Mouse (Mus musculus) T-helper 2 cell (primary cell): ENCODE results near the gene Gm20498.
"Not testable (repeated sequence)": the region's sequence is repeated elsewhere in the genome, so short reads cannot be mapped to it uniquely, and the experiment has no call there.

Source experiments
- in situ Hi-C: fragments of 300-600 bp; cut with MboI, MseI; formaldehyde crosslinking; loops from one replicate; pipeline ENCODE4 v1.15.1; 2025; ENCODE audit warnings: high pct_unique_total_duplicates

Gm20498 gene

DNA sequence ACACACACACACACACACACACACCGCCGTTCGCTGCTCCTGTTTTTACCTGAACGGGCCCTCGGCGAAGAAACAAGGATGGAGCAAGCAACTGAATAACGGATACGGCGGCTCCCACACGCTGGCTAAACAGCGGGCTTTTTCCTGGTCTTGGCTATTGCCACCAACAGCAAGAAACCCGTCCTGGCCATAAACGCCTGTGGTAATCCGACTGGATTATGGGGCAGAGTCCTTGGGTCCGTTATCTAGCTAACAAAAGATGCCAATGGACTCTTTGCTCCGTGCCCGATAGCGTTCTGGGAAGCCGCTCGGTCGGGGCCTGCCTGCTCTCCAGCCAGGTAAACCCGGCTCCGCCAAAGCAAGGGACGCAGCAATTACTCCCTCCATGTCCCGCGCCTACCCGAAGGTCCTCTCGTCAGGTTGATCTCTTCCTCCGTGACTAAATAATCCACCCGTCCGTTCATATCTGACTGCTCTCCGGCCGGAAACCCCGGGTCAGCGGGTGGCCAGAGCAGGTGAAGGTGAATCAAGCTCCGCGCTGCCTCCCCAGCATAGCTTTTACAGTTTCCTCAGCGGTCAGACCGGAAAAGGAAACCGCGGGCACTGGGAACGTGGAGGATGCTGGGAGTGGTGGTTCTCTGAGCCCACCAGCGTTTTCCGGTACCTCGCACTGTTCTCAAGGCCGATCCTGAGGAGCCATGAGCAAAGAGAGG, at the start of gene Gm20498, which contains the start of gene Synj2bp:
Gene Gm20498 (minus strand): TSS at position 590 of the 713 bp plus-strand sequence.
Gene Synj2bp (minus strand): TSS at position 596 of the 713 bp plus-strand sequence.
- in situ Hi-C loops: loop anchor here (5.0 kb wide), 1 partner anchor 60 kb away; no protein-coding TSS in a partner anchor

DNA sequence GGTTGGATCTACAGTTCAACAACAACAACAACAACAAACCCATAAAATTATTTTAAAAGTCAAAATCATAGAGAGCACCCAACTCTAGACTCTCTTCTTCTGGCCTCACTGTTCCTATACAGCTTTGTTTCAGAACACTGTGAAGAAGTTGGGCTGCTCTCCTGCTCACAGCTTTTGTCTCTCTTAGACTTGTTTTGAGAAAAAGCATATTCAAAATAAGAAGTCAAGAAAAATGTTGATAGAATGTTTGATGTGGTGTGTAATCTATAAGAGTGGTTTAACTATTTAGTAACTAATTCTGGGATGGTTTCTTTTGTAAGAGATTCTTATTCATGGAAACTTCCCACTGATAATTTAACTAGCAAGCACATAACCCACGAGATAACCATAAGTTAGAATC, 35.7 kb upstream of the Gm20498 start, which contains the start of gene Adam21:
Gene Adam21 (minus strand): TSS at position 101 of the 400 bp plus-strand sequence.
- in situ Hi-C loops: no loop called here

DNA sequence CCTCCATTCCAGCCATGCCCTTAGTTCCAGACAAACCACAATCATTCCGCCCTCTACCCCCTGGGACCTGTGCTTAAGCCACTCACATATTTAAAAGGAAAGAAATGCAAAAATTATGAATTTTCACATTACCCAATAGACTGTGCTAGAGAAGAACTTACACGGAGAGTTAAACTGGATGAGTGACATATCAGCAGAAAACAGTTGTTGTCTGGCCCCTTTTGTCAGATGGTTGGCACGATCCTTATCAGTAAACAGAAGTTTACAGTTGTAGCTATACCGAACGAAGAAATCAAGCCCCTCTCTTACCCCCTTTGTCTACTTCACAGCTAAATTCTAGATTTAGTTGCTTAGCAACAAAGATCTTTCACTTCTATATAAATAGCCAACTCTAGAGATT, 35.2 kb upstream of the Gm20498 start:
- in situ Hi-C loops: no loop called here

GRCm38 (mm10) chr12:81564173-81564572, 31.5 kb upstream of the Gm20498 start:
- in situ Hi-C loops: no loop called here

GRCm38 (mm10) chr12:81549286-81549685, 16.6 kb upstream of the Gm20498 start:
- in situ Hi-C loops: no loop called here

GRCm38 (mm10) chr12:81547163-81547562, 14.5 kb upstream of the Gm20498 start:
- in situ Hi-C loops: no loop called here

- in situ Hi-C loops: loop anchor here (5.0 kb wide), 1 partner anchor 59 kb away; no protein-coding TSS in a partner anchor
Observed at GRCm38 (mm10) chr12:81533029-81533419, 319 bp upstream of the Gm20498 start.

GRCm38 (mm10) chr12:81530587-81530986, 2.1 kb downstream of the Gm20498 start:
- in situ Hi-C loops: loop anchor here (5.0 kb wide), 1 partner anchor 62 kb away; no protein-coding TSS in a partner anchor

DNA sequence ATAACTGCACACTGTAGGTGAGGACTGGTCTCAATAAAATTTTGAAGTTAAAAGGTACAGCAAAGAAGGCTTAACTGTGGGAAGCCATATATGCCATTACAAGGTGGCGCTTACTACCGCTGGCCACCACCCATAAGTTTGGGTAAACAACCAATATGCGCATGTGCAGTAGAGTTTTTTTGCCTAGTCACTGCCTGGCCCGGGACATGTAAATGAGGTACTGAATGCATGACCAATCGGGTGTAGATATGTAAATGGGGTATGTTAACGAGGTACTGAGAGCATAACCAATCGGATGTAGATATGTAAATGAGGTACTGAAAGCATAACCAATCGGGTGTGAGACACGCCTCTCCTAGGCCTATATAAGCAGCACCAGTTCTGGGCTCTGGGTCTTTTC, 35.8 kb downstream of the Gm20498 start:
- in situ Hi-C loops: not testable (repeated sequence)

DNA sequence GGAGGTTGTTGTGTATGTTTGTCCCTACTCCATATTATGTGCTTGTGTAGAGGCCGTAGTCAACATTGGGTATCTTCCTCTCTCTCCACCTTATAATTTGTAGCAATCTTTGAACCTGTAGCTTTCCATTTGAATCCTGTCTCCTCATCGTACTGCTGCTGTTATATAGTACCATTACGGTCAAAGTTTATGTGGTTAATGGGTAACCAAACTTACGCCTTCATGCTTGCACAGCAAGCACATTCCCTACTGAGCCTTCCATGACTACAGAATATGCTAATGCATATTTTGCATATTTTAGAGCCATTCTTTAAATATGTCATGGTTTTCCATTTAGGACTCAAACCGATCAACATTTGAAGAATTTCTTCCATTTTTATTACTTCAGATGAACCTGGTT, 42.2 kb downstream of the Gm20498 start:
- in situ Hi-C loops: no loop called here

- in situ Hi-C loops: loop anchor here (5.0 kb wide), 1 partner anchor 42 kb away; no protein-coding TSS in a partner anchor
Observed at GRCm38 (mm10) chr12:81485311-81485710, 47.4 kb downstream of the Gm20498 start.

- in situ Hi-C loops: loop anchor here (5.0 kb wide), 1 partner anchor 43 kb away; no protein-coding TSS in a partner anchor
Observed at GRCm38 (mm10) chr12:81484727-81485191, 47.9 kb downstream of the Gm20498 start, which contains the start of gene Cox16. Cox16 (minus strand) TSS chr12:81485127.

GRCm38 (mm10) chr12:81484212-81484611, 48.5 kb downstream of the Gm20498 start:
- in situ Hi-C loops: no loop called here

GRCm38 (mm10) chr12:81483656-81484055, 49.0 kb downstream of the Gm20498 start:
- in situ Hi-C loops: no loop called here

- in situ Hi-C loops: not testable (repeated sequence)
Observed at GRCm38 (mm10) chr12:81459051-81459450, 73.7 kb downstream of the Gm20498 start.

DNA sequence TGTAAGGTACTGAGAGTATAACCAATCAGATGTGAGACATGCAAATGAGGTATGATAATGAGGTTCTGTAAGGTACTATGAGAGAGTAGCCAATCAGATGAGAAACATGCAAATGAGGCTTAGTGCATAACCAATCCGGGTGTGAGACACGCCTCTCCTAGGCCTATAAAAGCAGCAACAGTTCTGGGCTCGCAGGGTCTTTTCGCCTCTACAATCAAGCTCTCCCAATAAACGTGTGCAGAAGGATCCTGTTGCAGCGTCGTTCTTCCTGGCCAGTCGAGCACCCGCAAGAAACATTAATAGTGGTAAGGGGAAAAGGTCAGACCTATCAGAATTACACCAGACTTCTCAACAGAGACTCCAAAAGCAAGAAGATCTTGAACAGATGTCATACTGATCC, 93.7 kb downstream of the Gm20498 start:
- in situ Hi-C loops: not testable (repeated sequence)

- in situ Hi-C loops: not testable (repeated sequence)
Observed at GRCm38 (mm10) chr12:81434778-81435177, 97.9 kb downstream of the Gm20498 start.

- in situ Hi-C loops: loop anchor here (25.0 kb wide), 1 partner anchor 1710 kb away; no protein-coding TSS in a partner anchor
Observed at GRCm38 (mm10) chr12:81421846-81422245, 110.9 kb downstream of the Gm20498 start, which contains the start of gene Adam4. Adam4 (minus strand) TSS chr12:81421946.

GRCm38 (mm10) chr12:81413211-81413610, 119.5 kb downstream of the Gm20498 start:
- in situ Hi-C loops: loop anchor here (25.0 kb wide), 1 partner anchor 1701 kb away; no protein-coding TSS in a partner anchor

- in situ Hi-C loops: loop anchor here (10.0 to 25.0 kb wide), 2 partner anchors 424 to 1697 kb away; no protein-coding TSS in a partner anchor
Observed at GRCm38 (mm10) chr12:81408966-81409365, 123.7 kb downstream of the Gm20498 start.

DNA sequence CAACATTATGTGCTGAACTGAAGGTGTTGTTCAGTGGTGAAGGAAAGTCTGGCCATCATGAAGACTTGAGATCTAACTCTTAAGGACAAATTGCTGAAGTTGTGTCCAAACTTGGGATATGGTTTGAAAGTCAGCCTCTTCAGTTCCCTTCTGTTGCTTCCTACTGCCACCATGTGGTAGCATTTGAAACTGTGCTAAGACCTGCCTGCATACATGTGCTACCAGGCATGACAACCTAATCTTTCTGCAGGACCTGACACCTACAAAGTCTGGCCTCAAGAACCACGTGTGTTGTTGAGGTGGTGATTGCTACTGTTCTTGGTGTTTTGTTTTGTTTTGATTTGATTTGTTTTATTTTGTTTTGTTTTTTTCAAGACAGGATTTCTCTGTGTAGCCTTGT, 130.5 kb downstream of the Gm20498 start:
- in situ Hi-C loops: loop anchor here (10.0 to 25.0 kb wide), 2 partner anchors 417 to 1690 kb away; no protein-coding TSS in a partner anchor

- in situ Hi-C loops: not testable (repeated sequence)
Observed at GRCm38 (mm10) chr12:81379364-81379763, 153.3 kb downstream of the Gm20498 start, which contains the start of gene Gm4787. Gm4787 (minus strand) TSS chr12:81379464.
